Mouse (Mus musculus) bone marrow macrophage, adult 2 months (primary cell): ENCODE measurements around the gene Cadm1. TPM values are rescaled to one million over a fixed set of nuclear protein-coding genes. Genes with fewer than 3 reads are reported as not detected.

ENCODE experiments used
- H3K27ac ChIP-seq: 2 replicates; pipeline ENCODE4 v1.5.1; 2012; ENCODE audit warnings: low read depth, low read length; ENCODE audit not compliant: insufficient read depth
- H3K4me1 ChIP-seq: 2 replicates; pipeline ENCODE4 v1.6.1; 2012; ENCODE audit warnings: low read length; ENCODE audit not compliant: control insufficient read depth, insufficient read depth
- H3K4me3 ChIP-seq: 2 replicates; pipeline ENCODE4 v1.5.1; 2012; ENCODE audit warnings: mild to moderate bottlenecking, low read length, moderate library complexity; ENCODE audit not compliant: insufficient read depth
- CTCF ChIP-seq: IDR thresholded peaks from 2 replicates; pipeline ENCODE4 v1.5.1; 2012; ENCODE audit warnings: low read depth, mild to moderate bottlenecking, low read length, moderate library complexity
- POLR2A ChIP-seq: IDR thresholded peaks from 2 replicates; pipeline ENCODE4 v1.6.1; 2012; ENCODE audit warnings: mild to moderate bottlenecking, low read depth, low read length, borderline replicate concordance
- polyA plus RNA-seq: library from polyadenylated mRNA; stranded (reverse); fragments of >200 nt; gene quantifications from 2 replicates; pipeline ENCODE4 v1.2.4, GENCODE M21; 2012; ENCODE audit not compliant: missing spikeins, insufficient read depth, insufficient read length

Gene Cadm1
- polyA plus RNA-seq, 1 experiment, result 146 TPM

DNA sequence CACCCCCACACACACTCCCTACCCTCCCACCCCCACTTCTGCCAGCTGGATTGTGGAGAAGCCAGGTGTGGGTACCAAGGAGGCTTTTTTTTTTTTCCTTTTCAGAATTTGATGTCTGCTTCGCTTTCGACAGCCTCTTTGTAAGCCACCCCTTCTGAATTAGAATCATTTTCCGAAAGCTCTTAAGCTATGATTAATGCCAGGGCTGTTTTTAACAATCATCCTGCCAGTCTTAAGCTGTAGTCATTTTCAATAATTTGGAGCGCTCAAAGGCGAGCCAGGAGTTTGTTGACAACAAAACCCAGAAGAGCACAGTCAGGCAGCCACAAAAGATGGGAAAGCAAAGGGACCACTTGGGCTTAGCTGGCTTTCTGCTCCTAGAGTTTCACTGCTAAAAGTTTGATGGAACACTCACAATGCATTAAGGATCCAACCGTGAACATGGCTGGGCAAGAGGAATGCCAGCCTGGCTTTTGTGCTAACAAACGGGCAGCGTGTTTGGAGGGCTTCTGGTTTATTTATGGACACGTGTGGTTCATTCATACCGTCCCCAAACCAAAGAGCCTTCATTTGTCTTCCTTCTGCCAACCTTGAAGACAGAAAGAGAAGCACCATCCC lies 328.9 kb downstream of the Cadm1 start:
- H3K4me3 ChIP-seq, result no peak overlapping the region
- no peak overlapping the region for H3K27ac ChIP-seq
- peaks cover 5% of the 10 kb centered on the region for H3K4me1 ChIP-seq
- TF ChIP-seq POLR2A (no peak), CTCF (no peak)

DNA sequence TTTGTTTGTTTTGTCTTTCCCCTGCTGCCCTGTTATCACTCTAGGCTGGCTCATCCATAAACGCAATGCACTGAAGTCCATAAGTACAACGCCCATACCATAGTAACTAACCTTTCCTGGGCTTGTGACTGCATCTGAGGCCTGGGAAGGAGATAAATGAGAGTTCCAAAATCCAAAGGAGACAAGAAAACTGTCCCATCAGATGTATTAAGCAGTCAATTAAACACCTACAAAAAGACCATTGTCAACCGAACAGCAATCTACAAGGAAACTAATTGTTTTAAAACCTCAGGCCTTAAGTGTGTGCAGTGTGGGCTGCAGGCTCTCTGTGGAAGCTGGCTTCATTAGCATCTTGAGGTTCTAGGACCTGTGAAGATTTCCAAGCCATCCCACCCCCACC lies 331.0 kb downstream of the Cadm1 start:
- no peak overlapping the region for H3K4me3 ChIP-seq
- no peak overlapping the region for H3K27ac ChIP-seq
- TF ChIP-seq POLR2A (no peak), CTCF (no peak)
- H3K4me1 ChIP-seq, result peaks cover 5% of the 10 kb centered on the region

DNA sequence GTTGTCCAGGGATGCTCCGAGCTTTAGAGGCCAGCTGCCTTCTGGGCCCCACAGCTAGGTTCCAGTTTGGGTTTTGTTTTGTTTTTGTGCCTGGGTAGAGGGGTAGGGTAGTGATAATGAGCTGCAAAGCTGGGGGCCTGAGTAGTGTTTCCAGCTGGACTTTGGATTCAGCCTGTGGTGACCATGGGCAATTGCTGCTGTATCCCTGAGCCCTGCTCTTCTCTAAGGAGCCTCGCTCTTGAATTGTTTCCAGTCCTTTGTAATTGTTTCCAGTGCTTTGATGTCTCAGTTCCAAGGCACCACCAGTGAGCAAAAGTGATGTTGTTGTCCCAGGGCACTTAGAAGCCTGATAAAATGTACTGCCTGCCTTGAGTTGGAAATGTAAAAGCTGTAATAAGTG lies 331.8 kb downstream of the Cadm1 start:
- no peak overlapping the region for H3K27ac ChIP-seq
- H3K4me3 ChIP-seq, result no peak overlapping the region
- TF ChIP-seq POLR2A, result no peak
- TF ChIP-seq CTCF, result no peak
- H3K4me1 ChIP-seq, result peaks cover 5% of the 10 kb centered on the region

DNA sequence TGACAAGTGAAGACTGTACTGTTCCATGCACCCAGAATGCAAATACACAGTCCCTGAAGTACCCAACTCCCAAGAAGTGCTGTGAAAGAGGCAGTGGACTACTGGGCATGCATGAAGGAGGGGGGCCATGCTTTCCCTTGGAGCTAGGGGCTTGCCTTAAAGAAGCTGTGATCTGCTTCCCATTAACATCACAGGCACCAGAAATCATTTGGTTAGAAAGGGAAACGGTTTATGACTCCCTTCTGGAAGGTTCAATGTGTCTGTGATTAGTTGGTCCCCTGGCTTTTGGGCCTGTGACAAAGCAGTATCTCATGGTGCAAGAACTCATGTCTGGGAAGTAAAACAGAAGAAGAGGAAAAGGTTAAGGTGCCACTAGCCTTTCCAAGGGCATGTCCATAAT lies 336.0 kb downstream of the Cadm1 start:
- no peak overlapping the region for H3K4me3 ChIP-seq
- H3K4me1 ChIP-seq, result no peaks in the 10 kb centered on the region
- no peak overlapping the region for H3K27ac ChIP-seq
- TF ChIP-seq CTCF, result no peak
- no peak for TF ChIP-seq POLR2A

DNA sequence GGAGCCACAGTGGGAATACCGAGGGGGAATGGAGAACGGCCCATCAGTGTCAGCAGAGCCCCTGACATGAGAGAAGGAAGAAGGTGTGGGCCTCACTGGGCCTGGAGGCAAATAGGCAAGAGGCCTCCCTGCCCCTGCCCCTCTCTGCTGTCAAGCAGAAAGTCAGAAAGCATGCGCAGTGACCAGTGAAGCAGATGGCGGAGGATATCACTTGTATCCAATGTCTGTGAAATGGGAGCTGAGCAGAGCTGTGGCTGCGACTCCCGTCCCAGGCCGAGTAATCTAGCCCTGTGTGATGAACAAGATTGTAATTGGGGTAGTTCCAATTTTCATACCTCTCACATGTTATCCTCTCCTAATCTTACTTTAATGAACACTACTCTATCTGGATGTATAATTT lies 337.5 kb downstream of the Cadm1 start:
- Histone ChIP-seq H3K27ac (no peak overlapping the region), H3K4me3 (no peak overlapping the region), H3K4me1 (no peaks in the 10 kb centered on the region)
- TF ChIP-seq CTCF, result no peak
- TF ChIP-seq POLR2A, result no peak

DNA sequence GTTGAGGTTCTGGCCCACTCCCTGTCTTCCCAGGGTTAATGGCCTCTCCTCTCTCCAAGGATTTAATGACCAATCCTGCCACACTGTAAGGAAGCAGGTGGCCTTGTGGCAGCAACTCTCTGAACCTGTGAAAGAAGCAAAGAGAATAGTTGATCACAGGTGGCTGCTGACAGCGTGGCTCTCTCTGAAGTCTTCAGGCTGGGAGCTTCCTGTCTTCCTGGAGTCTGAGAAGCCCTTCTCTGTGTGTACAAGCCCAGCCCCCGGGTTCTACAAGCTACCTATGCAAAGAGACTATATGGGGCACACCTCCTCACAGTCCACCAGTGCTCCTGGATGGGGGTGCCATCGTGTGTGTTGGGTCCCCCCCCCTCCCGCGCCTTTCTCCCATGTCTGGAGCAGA lies 339.7 kb downstream of the Cadm1 start:
- Histone ChIP-seq H3K4me1 (peaks cover 9% of the 10 kb centered on the region), H3K4me3 (no peak overlapping the region), H3K27ac (no peak overlapping the region)
- TF ChIP-seq CTCF (no peak), POLR2A (no peak)

DNA sequence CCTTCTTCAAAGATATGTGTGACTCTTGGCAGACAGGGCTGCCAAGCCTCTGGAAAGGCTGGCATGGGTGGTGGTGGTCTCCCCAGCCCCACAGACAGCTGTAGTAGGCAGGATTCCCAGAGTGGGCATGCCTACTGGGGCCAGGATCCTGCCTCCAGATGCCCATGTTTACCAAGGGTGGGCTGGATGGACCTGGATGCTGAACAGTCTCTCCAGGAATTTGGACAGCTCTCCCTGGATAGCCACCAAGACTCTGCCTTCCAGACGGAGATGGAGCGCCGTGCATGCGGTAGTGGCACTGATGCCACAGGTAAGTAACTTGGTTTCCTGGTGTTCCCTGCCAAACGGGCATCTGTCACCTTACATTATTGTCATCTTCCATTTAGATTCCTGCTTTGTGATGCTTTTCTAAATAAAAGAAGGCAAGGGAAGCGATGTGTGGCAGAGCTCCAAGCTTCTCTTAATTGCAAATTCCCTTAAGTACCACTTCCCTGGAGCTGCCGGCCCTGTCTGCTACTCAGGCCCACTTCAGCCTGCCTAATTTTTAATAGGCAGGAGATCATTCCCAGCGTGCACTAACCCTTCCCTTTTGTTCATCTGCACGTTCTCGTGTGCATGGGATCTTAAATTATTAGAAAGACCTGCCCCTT lies 346.7 kb downstream of the Cadm1 start:
- Histone ChIP-seq H3K4me1 (peaks cover 9% of the 10 kb centered on the region), H3K4me3 (no peak overlapping the region), H3K27ac (no peak overlapping the region)
- no peak for TF ChIP-seq CTCF
- TF ChIP-seq POLR2A, result no peak

DNA sequence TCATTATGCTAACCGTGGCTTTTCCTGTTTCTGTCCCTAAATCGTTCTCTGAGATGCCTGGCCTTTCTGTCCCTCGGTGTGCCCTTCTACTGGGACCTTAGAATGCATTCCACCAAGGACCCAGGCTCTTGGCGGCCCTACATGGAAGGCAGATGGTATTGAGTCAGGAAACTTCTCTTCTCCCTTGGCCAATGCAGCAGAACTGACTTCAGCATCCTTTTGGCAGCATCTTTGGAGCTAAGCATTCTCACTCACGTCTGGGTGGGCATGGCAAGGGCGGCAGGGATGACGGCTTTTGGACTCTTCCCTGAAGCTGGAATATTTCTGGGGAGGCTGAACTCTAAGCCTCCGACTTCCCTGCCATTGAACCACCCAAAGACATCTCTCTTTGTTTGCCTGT lies 350.2 kb downstream of the Cadm1 start:
- TF ChIP-seq POLR2A (no peak), CTCF (no peak)
- no peaks in the 10 kb centered on the region for H3K4me1 ChIP-seq
- H3K27ac ChIP-seq, result no peak overlapping the region
- no peak overlapping the region for H3K4me3 ChIP-seq

DNA sequence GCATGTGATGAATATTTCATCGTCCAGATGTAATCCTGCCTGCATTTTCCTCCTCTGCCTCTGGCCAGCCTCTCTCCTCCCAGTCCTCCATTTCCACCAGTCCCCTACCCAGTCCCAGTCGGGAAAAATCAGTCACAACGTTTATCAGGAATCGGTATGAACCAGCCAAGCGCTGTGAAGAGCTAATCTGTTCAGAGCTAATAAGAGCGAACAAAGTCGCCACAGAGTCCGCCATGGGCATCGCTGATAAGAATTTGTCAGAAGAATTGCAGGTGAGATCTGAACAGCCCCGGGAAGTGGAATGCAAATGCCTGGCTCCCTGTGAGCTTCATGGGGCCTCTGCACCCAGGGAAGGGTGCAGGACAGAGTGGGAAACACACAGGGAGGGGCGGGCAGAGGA lies 352.4 kb downstream of the Cadm1 start:
- TF ChIP-seq POLR2A, result no peak
- TF ChIP-seq CTCF, result no peak
- Histone ChIP-seq H3K4me3 (no peak overlapping the region), H3K27ac (no peak overlapping the region), H3K4me1 (no peaks in the 10 kb centered on the region)

DNA sequence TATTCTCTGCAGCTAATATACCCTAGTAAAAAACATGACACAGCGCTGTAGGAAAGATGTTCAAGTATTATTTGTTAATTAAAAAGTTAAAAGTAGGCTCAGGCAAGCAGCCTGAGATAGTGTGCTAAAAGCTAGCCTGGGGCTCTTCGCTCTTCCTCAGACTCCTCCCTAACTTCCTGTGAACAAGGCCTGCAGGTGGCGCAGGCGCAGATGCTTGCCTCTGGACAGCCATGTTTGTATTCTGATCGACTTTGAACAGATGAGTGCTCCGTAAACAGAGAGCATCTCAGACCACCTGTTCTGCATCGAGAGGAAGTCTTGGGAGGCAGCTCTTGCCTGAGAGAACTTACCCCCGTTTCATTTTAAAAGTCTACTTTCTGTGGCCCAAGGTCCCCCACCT lies 361.7 kb downstream of the Cadm1 start:
- no peak overlapping the region for H3K27ac ChIP-seq
- peaks cover 10% of the 10 kb centered on the region for H3K4me1 ChIP-seq
- TF ChIP-seq CTCF (no peak), POLR2A (no peak)
- no peak overlapping the region for H3K4me3 ChIP-seq
